Mouse (Mus musculus) limb, embryonic 10.5 days (tissue): Measurements from ENCODE around the gene Bcl6. TPM values are rescaled to one million over a fixed set of nuclear protein-coding genes. Genes with fewer than 3 reads are reported as not detected.

Source experiments
- DNase-seq: peaks from one replicate; pipeline ENCODE4 v3.0.0-alpha.2; 2017; ENCODE audit warnings: low spot score
- H3K27ac ChIP-seq: fragments of 300-500 bp; sonication (generic); 2 replicates; pipeline ENCODE4 v1.5.1; 2016; ENCODE audit warnings: mild to moderate bottlenecking
- H3K27me3 ChIP-seq: fragments of 300-500 bp; sonication (generic); 2 replicates; pipeline ENCODE4 v1.6.1; 2016; ENCODE audit warnings: low read depth, mild to moderate bottlenecking; ENCODE audit not compliant: poor library complexity, severe bottlenecking
- H3K36me3 ChIP-seq: fragments of 300-500 bp; sonication (generic); 2 replicates; pipeline ENCODE4 v1.6.1; 2016; ENCODE audit warnings: mild to moderate bottlenecking, moderate library complexity
- H3K4me1 ChIP-seq: fragments of 300-500 bp; sonication (generic); 2 replicates; pipeline ENCODE4 v1.6.1; 2016
- H3K4me3 ChIP-seq: fragments of 300-500 bp; sonication (generic); 2 replicates; pipeline ENCODE4 v1.5.1; 2016; ENCODE audit warnings: mild to moderate bottlenecking, moderate library complexity
- H3K9me3 ChIP-seq: fragments of 300-500 bp; sonication (generic); replicated peaks from 2 replicates; pipeline ENCODE4 v1.6.1; 2016; ENCODE audit warnings: mild to moderate bottlenecking
- WGBS: fragments of 180-500 bp; shearing (Covaris S2); methylation state at CpG from one replicate; pipeline ENCODE4 v1.1.7; 2016; 5-methylcytosine and 5-hydroxymethylcytosine counted together
- polyA plus RNA-seq: library from polyadenylated mRNA; unstranded; fragments of >200 nt; fragmentation: Nextera tagmentation; extraction: Ambion mirVana; gene quantifications from 2 replicates; pipeline ENCODE4 v1.2.1, GENCODE M21; 2016

Gene Bcl6
- polyA plus RNA-seq, 1 experiment from 2014 or later: 0.10 TPM

DNA sequence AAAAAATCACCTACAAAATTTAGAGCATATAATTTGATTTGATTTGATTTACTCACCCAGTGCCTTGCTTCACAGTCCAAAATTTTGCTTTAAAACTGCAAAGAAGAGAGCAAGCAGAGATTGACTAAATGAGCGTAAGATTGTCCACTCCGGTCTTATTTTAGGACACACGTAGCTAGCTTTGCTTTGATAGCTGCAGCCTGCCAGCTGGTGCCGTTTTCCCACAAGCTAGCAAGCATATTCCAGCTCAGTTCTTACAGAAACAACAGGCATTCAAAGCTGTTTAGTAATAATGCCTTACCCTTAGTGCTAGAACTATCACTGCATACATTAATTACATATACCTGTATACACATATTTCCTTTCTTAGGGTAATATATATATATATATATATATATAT, 10.2 kb downstream of the Bcl6 start:
- WGBS: 93% methylated on average over 4 of the region's 4 CpGs

GRCm38 (mm10) chr16:23977732-23978131, 10.9 kb downstream of the Bcl6 start:
- DNase-seq: no peak
- Histone ChIP-seq H3K4me3 (no peak overlapping the region), H3K27me3 (peaks cover 37% of the 10 kb centered on the region), H3K27ac (no peak overlapping the region), H3K9me3 (no peaks in the 10 kb centered on the region), H3K36me3 (no peaks in the 10 kb centered on the region), H3K4me1 (peaks cover 23% of the 10 kb centered on the region)
- WGBS: 86% methylated on average over 3 of the region's 3 CpGs

More for the DNA sequence above, 10.2 kb downstream of the Bcl6 start:
- Histone ChIP-seq H3K4me3 (no peak overlapping the region), H3K36me3 (no peaks in the 10 kb centered on the region), H3K4me1 (peaks cover 29% of the 10 kb centered on the region), H3K9me3 (no peaks in the 10 kb centered on the region), H3K27ac (no peak overlapping the region), H3K27me3 (peaks cover 39% of the 10 kb centered on the region)
- no peak for DNase-seq

- H3K36me3 ChIP-seq: no peaks in the 10 kb centered on the region
- no peaks in the 10 kb centered on the region for H3K9me3 ChIP-seq
- WGBS: 93% methylated on average over 2 of the region's 2 CpGs
- peaks cover 27% of the 10 kb centered on the region for H3K27me3 ChIP-seq
- H3K27ac ChIP-seq: no peak overlapping the region
- H3K4me3 ChIP-seq: no peak overlapping the region
- no peak for DNase-seq
- H3K4me1 ChIP-seq: peaks cover 13% of the 10 kb centered on the region
Observed at GRCm38 (mm10) chr16:23976196-23976595, 12.5 kb downstream of the Bcl6 start.

- H3K4me3 ChIP-seq: no peak overlapping the region
- 89% methylated on average over 9 of the region's 9 CpGs for WGBS
- no peak overlapping the region for H3K27ac ChIP-seq
- 0 out of 2 replicates have a peak, but pooled peaks cover 4% of the 10 kb centered on the region for H3K27me3 ChIP-seq
- H3K4me1 ChIP-seq: peaks cover 5% of the 10 kb centered on the region; the same call in 1 of the 2 replicates
- no peaks in the 10 kb centered on the region for H3K36me3 ChIP-seq
- DNase-seq: no peak
- H3K9me3 ChIP-seq: no peaks in the 10 kb centered on the region
Observed at GRCm38 (mm10) chr16:23973635-23974367, 14.9 kb downstream of the Bcl6 start.

DNA sequence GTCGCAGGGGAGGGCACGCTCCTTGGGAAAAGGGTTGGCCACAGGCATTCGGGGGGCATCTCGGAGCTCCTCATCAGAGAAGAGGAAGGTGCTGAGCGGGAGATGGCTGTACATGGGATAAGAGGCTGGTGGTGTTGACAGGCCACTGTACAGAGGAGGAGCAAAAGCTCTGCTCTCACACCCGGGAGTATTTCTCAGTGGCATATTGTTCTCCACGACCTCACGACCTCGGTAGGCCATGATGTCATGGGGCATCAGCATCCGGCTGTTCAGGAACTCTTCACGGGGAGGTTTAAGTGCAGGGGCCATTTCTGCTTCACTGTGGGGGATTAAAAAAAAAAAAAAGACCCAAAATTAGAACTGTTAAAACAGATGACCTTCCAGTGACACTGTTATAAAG, 15.8 kb downstream of the Bcl6 start:
- no peaks in the 10 kb centered on the region for H3K36me3 ChIP-seq
- no peak for DNase-seq
- H3K9me3 ChIP-seq: no peaks in the 10 kb centered on the region
- H3K4me1 ChIP-seq: peaks cover 5% of the 10 kb centered on the region; the same call in 1 of the 2 replicates
- no peak overlapping the region for H3K27ac ChIP-seq
- no peak overlapping the region for H3K4me3 ChIP-seq
- H3K27me3 ChIP-seq: 0 out of 2 replicates have a peak, but pooled peaks cover 4% of the 10 kb centered on the region
- 86% methylated on average over 11 of the region's 11 CpGs for WGBS

GRCm38 (mm10) chr16:23972126-23972740, 16.4 kb downstream of the Bcl6 start:
- no peak overlapping the region for H3K27ac ChIP-seq
- no peak overlapping the region for H3K4me3 ChIP-seq
- WGBS: 84% methylated on average over 20 of the region's 20 CpGs
- no peak for DNase-seq
- H3K27me3 ChIP-seq: no peaks in the 10 kb centered on the region
- no peaks in the 10 kb centered on the region for H3K36me3 ChIP-seq
- H3K9me3 ChIP-seq: no peaks in the 10 kb centered on the region
- peaks cover 5% of the 10 kb centered on the region; the same call in 1 of the 2 replicates for H3K4me1 ChIP-seq

GRCm38 (mm10) chr16:23969919-23970318, 18.7 kb downstream of the Bcl6 start:
- 87% methylated on average over 14 of the region's 14 CpGs for WGBS
- no peak overlapping the region for H3K4me3 ChIP-seq
- H3K4me1 ChIP-seq: peaks cover 5% of the 10 kb centered on the region; the same call in 1 of the 2 replicates
- H3K27me3 ChIP-seq: no peaks in the 10 kb centered on the region
- H3K27ac ChIP-seq: no peak overlapping the region
- H3K9me3 ChIP-seq: no peaks in the 10 kb centered on the region
- no peak for DNase-seq
- no peaks in the 10 kb centered on the region for H3K36me3 ChIP-seq

GRCm38 (mm10) chr16:23968888-23969287, 19.8 kb downstream of the Bcl6 start:
- Histone ChIP-seq H3K36me3 (no peaks in the 10 kb centered on the region), H3K4me1 (peaks cover 7% of the 10 kb centered on the region), H3K27me3 (no peaks in the 10 kb centered on the region), H3K4me3 (no peak overlapping the region), H3K27ac (no peak overlapping the region), H3K9me3 (no peaks in the 10 kb centered on the region)
- 82% methylated on average over 4 of the region's 4 CpGs for WGBS
- DNase-seq: no peak

- Histone ChIP-seq H3K27ac (no peak overlapping the region), H3K4me1 (peaks cover 5% of the 10 kb centered on the region; the same call in 1 of the 2 replicates), H3K36me3 (no peaks in the 10 kb centered on the region), H3K4me3 (no peak overlapping the region), H3K27me3 (no peaks in the 10 kb centered on the region), H3K9me3 (no peaks in the 10 kb centered on the region)
- no peak for DNase-seq
- WGBS: 88% methylated on average over 7 of the region's 7 CpGs
Observed at GRCm38 (mm10) chr16:23967301-23967700, 21.4 kb downstream of the Bcl6 start.

- Histone ChIP-seq H3K36me3 (no peaks in the 10 kb centered on the region), H3K27me3 (no peaks in the 10 kb centered on the region), H3K4me3 (no peak overlapping the region), H3K9me3 (no peaks in the 10 kb centered on the region), H3K27ac (no peak overlapping the region), H3K4me1 (peaks cover 5% of the 10 kb centered on the region; the same call in 1 of the 2 replicates)
- DNase-seq: no peak
- 88% methylated on average over 14 of the region's 14 CpGs for WGBS
Observed at GRCm38 (mm10) chr16:23966066-23966465, 22.6 kb downstream of the Bcl6 start.

DNA sequence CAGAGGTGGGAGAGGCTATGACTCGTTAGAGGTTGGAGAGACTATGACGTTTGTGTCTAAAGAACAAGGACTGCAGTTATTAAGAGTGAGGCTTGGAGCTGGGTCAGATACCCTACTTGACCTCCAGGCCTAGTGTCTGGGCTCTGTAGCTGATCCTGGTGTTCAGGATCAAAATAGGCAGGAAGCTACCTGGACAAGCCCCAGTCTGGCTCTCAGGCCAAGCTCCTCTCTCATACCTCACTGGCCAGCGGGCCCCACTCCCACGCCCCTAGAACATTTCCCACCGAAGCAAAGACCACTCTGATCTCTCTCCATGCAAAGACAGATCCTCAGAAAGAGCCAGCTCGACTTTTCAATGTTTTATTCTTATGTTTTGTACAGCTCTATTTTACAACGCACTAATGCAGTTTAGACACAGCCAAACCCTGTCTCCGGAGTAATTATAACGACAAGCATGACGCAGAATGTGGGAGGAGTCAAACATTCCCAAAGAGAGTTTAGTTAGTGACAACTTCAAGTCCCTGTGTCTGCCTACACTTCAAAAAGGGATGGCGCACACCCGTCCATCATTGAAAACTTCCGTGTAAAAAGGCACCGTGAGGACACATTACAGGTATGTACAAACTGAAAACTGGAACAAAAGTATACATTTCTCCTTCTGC, 23.8 kb downstream of the Bcl6 start:
- 88% methylated on average over 14 of the region's 14 CpGs for WGBS
- Histone ChIP-seq H3K4me3 (no peak overlapping the region), H3K9me3 (no peaks in the 10 kb centered on the region), H3K4me1 (peaks cover 5% of the 10 kb centered on the region; the same call in 1 of the 2 replicates), H3K36me3 (no peaks in the 10 kb centered on the region), H3K27ac (no peak overlapping the region), H3K27me3 (no peaks in the 10 kb centered on the region)
- no peak for DNase-seq

GRCm38 (mm10) chr16:23963896-23964668, 24.6 kb downstream of the Bcl6 start:
- WGBS: 77% methylated on average over 22 of the region's 22 CpGs
- Histone ChIP-seq H3K4me1 (peaks cover 5% of the 10 kb centered on the region; the same call in 1 of the 2 replicates), H3K27ac (no peak overlapping the region), H3K27me3 (no peaks in the 10 kb centered on the region), H3K36me3 (no peaks in the 10 kb centered on the region), H3K4me3 (no peak overlapping the region), H3K9me3 (no peaks in the 10 kb centered on the region)
- DNase-seq: no peak
